Mouse (Mus musculus): ENCODE measurements around the gene Hist1h4n. TPM values are rescaled to one million over a fixed set of nuclear protein-coding genes. Genes with fewer than 3 reads are reported as not detected.
"Not testable (repeated sequence)": the region's sequence is repeated elsewhere in the genome, so short reads cannot be mapped to it uniquely, and the experiment has no call there.

Gene Hist1h4n
- polyA plus RNA-seq, 1 experiment from 2014 or later, result 2.9 TPM

GRCm38 (mm10) chr13:21810073-21810472 lies 21.9 kb downstream of the Hist1h4n start, which contains the start of the genes Hist1h2bq and Hist1h2ao:
Hist1h2bq (minus strand) TSS chr13:21810197.
Hist1h2ao (plus strand) TSS chr13:21810465.
- ATAC-seq, result peak; percentile 99
- WGBS, result no CpG with 5 or more reads among the region's 23 CpGs

GRCm38 (mm10) chr13:21803058-21803457 lies 28.9 kb downstream of the Hist1h4n start:
- H3K27ac ChIP-seq (ENCODE audit: low read depth, low read length); H3K9me3 ChIP-seq (ENCODE audit: control insufficient read depth, low read length); H3K9ac ChIP-seq (ENCODE audit: low read depth, low read length); H3K4me2 ChIP-seq (ENCODE audit: low read length); H3K36me3 ChIP-seq (ENCODE audit: control insufficient read depth, insufficient read depth, low read length); H3K4me3 ChIP-seq (ENCODE audit: low read length); H3K4me1 ChIP-seq (ENCODE audit: control insufficient read depth, insufficient read depth, low read depth, low read length); H3K27me3 ChIP-seq (replicated peaks; ENCODE audit: control insufficient read depth, insufficient read depth, low read length): not testable (repeated sequence)
- peak; percentile 69; the same call in 1 of the 2 replicates for ATAC-seq
- WGBS, result no CpG with 5 or more reads among the region's 4 CpGs

More at GRCm38 (mm10) chr13:21810073-21810472, 21.9 kb downstream of the Hist1h4n start, which contains the start of the genes Hist1h2bq and Hist1h2ao:
- not testable (repeated sequence) for H3K9me3 ChIP-seq (ENCODE audit: control insufficient read depth, low read length); H3K36me3 ChIP-seq (ENCODE audit: control insufficient read depth, insufficient read depth, low read length); H3K4me2 ChIP-seq (ENCODE audit: low read length); H3K27me3 ChIP-seq (replicated peaks; ENCODE audit: control insufficient read depth, insufficient read depth, low read length); H3K4me3 ChIP-seq (ENCODE audit: low read length); H3K27ac ChIP-seq (ENCODE audit: low read depth, low read length); H3K4me1 ChIP-seq (ENCODE audit: control insufficient read depth, insufficient read depth, low read depth, low read length); H3K9ac ChIP-seq (ENCODE audit: low read depth, low read length)

GRCm38 (mm10) chr13:21797163-21797562 lies 34.8 kb downstream of the Hist1h4n start:
- ATAC-seq; H3K4me2 ChIP-seq (ENCODE audit: low read length); H3K27me3 ChIP-seq (replicated peaks; ENCODE audit: control insufficient read depth, insufficient read depth, low read length); H3K9ac ChIP-seq (ENCODE audit: low read depth, low read length); H3K36me3 ChIP-seq (ENCODE audit: control insufficient read depth, insufficient read depth, low read length); H3K4me3 ChIP-seq (ENCODE audit: low read length); H3K4me1 ChIP-seq (ENCODE audit: control insufficient read depth, insufficient read depth, low read depth, low read length); H3K27ac ChIP-seq (ENCODE audit: low read depth, low read length); H3K9me3 ChIP-seq (ENCODE audit: control insufficient read depth, low read length): not testable (repeated sequence)

- Histone ChIP-seq H3K4me3 (ENCODE audit: low read length) (no peak overlapping the region), H3K9ac (ENCODE audit: low read depth, low read length) (no peak overlapping the region), H3K4me2 (ENCODE audit: low read length) (no peak overlapping the region), H3K9me3 (ENCODE audit: control insufficient read depth, low read length) (no peaks in the 10 kb centered on the region), H3K27ac (ENCODE audit: low read depth, low read length) (no peak overlapping the region), H3K27me3 (replicated peaks; ENCODE audit: control insufficient read depth, insufficient read depth, low read length) (no peaks in the 10 kb centered on the region), H3K4me1 (ENCODE audit: control insufficient read depth, insufficient read depth, low read depth, low read length) (peaks cover 4% of the 10 kb centered on the region), H3K36me3 (ENCODE audit: control insufficient read depth, insufficient read depth, low read length) (no peaks in the 10 kb centered on the region)
- no peak for ATAC-seq
- 91% methylated on average over 7 of the region's 7 CpGs for WGBS
These were observed 36.4 kb downstream of the Hist1h4n start for GRCm38 (mm10) chr13:21795584-21795983.

- Histone ChIP-seq H3K4me1 (ENCODE audit: control insufficient read depth, insufficient read depth, low read depth, low read length) (peaks cover 10% of the 10 kb centered on the region), H3K27me3 (replicated peaks; ENCODE audit: control insufficient read depth, insufficient read depth, low read length) (no peaks in the 10 kb centered on the region), H3K9me3 (ENCODE audit: control insufficient read depth, low read length) (no peaks in the 10 kb centered on the region), H3K4me3 (ENCODE audit: low read length) (peak overlapping the region; percentile 19; the same call in 1 of the 2 replicates), H3K36me3 (ENCODE audit: control insufficient read depth, insufficient read depth, low read length) (no peaks in the 10 kb centered on the region), H3K27ac (ENCODE audit: low read depth, low read length) (no peak overlapping the region), H3K9ac (ENCODE audit: low read depth, low read length) (0 out of 2 replicates have a peak overlapping the region, but pooled peaks have one; percentile 28), H3K4me2 (ENCODE audit: low read length) (peak overlapping the region; percentile 50)
- 5% methylated on average over 17 of the region's 18 CpGs for WGBS
- ATAC-seq, result no peak
These were observed 41.3 kb downstream of the Hist1h4n start for GRCm38 (mm10) chr13:21790601-21791283.

GRCm38 (mm10) chr13:21789925-21790324 lies 42.1 kb downstream of the Hist1h4n start:
- Histone ChIP-seq H3K4me1 (ENCODE audit: control insufficient read depth, insufficient read depth, low read depth, low read length) (peaks cover 10% of the 10 kb centered on the region), H3K36me3 (ENCODE audit: control insufficient read depth, insufficient read depth, low read length) (no peaks in the 10 kb centered on the region), H3K9ac (ENCODE audit: low read depth, low read length) (no peak overlapping the region), H3K9me3 (ENCODE audit: control insufficient read depth, low read length) (no peaks in the 10 kb centered on the region), H3K4me2 (ENCODE audit: low read length) (no peak overlapping the region), H3K4me3 (ENCODE audit: low read length) (no peak overlapping the region), H3K27ac (ENCODE audit: low read depth, low read length) (no peak overlapping the region), H3K27me3 (replicated peaks; ENCODE audit: control insufficient read depth, insufficient read depth, low read length) (no peaks in the 10 kb centered on the region)
- 60% methylated on average over 6 of the region's 6 CpGs for WGBS
- ATAC-seq, result no peak

GRCm38 (mm10) chr13:21787760-21788593 lies 44.0 kb downstream of the Hist1h4n start:
- peak; percentile 10 for ATAC-seq
- Histone ChIP-seq H3K4me1 (ENCODE audit: control insufficient read depth, insufficient read depth, low read depth, low read length) (peaks cover 17% of the 10 kb centered on the region), H3K9me3 (ENCODE audit: control insufficient read depth, low read length) (no peaks in the 10 kb centered on the region), H3K36me3 (ENCODE audit: control insufficient read depth, insufficient read depth, low read length) (no peaks in the 10 kb centered on the region), H3K27ac (ENCODE audit: low read depth, low read length) (no peak overlapping the region), H3K4me2 (ENCODE audit: low read length) (peak overlapping the region; percentile 63), H3K27me3 (replicated peaks; ENCODE audit: control insufficient read depth, insufficient read depth, low read length) (no peaks in the 10 kb centered on the region), H3K9ac (ENCODE audit: low read depth, low read length) (no peak overlapping the region), H3K4me3 (ENCODE audit: low read length) (no peak overlapping the region; the same call in 1 of the 2 replicates)
- 16% methylated on average over 14 of the region's 21 CpGs for WGBS

- ATAC-seq, result peak; percentile 97
- H3K27me3 ChIP-seq (replicated peaks; ENCODE audit: control insufficient read depth, insufficient read depth, low read length); H3K36me3 ChIP-seq (ENCODE audit: control insufficient read depth, insufficient read depth, low read length); H3K9me3 ChIP-seq (ENCODE audit: control insufficient read depth, low read length): not testable (repeated sequence)
- Histone ChIP-seq H3K4me1 (ENCODE audit: control insufficient read depth, insufficient read depth, low read depth, low read length) (peaks cover 23% of the 10 kb centered on the region), H3K4me3 (ENCODE audit: low read length) (peak within 1 kb of the TSS; percentile 42), H3K4me2 (ENCODE audit: low read length) (peak within 1 kb of the TSS; percentile 67), H3K27ac (ENCODE audit: low read depth, low read length) (peak within 1 kb of the TSS; percentile 77), H3K9ac (ENCODE audit: low read depth, low read length) (peak within 1 kb of the TSS; percentile 51; the same call in 1 of the 2 replicates)
- WGBS, result under 1% methylated on average over 35 of the region's 63 CpGs
These were observed 44.9 kb downstream of the Hist1h4n start, which contains the start of the genes Hist1h2an and Hist1h2bp for GRCm38 (mm10) chr13:21786899-21787629. Hist1h2an (minus strand) TSS chr13:21787218. Hist1h2bp (plus strand) TSS chr13:21787461.
